Mouse (Mus musculus): ENCODE results near the gene Tm7sf3. TPM values are rescaled to one million over a fixed set of nuclear protein-coding genes. Genes with fewer than 3 reads are reported as not detected.

Gene Tm7sf3
- 10 to 100 TPM; 26.8 to 30.9 TPM for total RNA-seq (2021)

DNA sequence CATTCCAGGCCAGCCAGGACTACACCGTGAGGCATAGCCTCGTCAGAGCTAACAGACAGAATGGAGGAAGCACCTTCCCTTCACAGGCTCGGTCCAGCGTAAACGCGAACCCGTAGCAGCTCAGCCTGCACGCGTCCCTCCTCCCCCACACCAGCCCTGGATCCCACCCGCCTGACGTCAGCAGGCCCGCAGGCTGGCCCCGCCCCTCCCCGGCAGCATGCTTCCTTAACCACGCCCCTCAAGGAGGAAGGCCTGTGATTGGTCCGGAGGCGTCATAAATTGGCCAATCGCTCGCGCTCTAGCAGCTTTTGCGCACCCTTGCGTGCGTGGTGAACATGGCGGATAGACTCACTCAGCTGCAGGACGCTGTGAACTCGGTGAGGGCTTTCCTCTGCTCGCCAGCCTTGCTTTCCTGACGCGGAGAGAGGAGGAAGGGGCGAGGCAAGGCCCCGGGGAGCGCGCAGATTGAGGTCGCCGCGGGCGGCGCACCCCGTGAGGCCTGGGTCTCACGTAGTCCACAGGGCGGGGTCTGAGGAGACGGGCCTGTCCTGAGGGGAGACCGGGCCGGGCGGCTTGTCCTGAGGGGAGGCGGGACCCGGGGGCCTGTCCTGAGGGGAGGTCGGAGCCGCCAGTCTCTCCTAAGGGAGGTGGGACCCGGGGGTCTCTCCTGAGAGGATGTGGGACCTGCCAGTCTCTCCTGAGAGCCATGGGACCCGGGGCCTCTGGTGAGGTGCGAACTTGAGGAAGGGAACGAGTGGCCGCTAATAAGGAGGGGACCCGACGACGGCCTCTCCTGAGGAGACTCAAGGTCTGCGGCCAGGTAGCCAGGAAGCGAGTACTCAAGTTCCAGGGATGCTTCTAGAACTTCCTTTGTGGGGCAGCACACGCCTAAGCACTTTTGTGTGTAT lies at the start of gene Tm7sf3, which contains the start of gene Med21:
Gene Tm7sf3 (minus strand): TSS at position 549 of the 908 bp plus-strand sequence.
Gene Med21 (plus strand): TSS at position 272 of the 908 bp plus-strand sequence.
- intact Hi-C loops (cut with DNase I): loop anchor here (5.0 kb wide), 1 partner anchor 85 kb away; no protein-coding TSS in a partner anchor
- DNase-seq (ENCODE audit: low spot score in 2 of 2): peak; percentile 98 to 99

GRCm38 (mm10) chr6:146688861-146689260 lies 46.2 kb upstream of the Tm7sf3 start:
- no peak for DNase-seq (ENCODE audit: low spot score in 2 of 2)
- intact Hi-C loops (cut with DNase I): no loop called here

DNA sequence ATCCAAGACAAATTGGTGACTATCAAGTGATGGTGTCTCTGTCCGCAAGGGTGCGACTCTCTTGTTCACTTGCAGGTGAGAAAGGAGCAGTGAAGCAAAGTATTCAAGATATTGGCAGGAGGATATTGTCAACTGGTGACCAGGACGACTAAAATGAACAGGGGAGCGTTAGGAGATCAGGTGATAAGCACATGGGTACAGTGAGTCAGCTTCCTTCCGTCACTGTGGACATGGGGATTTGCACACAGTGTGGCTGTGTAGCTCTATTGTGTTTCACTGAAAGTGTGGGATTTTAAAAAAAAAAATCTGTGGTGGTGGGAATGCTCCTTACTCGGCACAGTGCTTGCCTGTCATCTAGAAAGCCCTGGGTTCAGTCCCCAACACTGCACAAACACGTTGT lies 45.4 kb upstream of the Tm7sf3 start:
- intact Hi-C loops (cut with DNase I): no loop called here

GRCm38 (mm10) chr6:146686463-146687196 lies 44.0 kb upstream of the Tm7sf3 start:
- DNase-seq (ENCODE audit: low spot score in 2 of 2): no peak
- intact Hi-C loops (cut with DNase I): no loop called here

More for the DNA sequence above, 45.4 kb upstream of the Tm7sf3 start:
- no peak for DNase-seq (ENCODE audit: low spot score in 2 of 2)

DNA sequence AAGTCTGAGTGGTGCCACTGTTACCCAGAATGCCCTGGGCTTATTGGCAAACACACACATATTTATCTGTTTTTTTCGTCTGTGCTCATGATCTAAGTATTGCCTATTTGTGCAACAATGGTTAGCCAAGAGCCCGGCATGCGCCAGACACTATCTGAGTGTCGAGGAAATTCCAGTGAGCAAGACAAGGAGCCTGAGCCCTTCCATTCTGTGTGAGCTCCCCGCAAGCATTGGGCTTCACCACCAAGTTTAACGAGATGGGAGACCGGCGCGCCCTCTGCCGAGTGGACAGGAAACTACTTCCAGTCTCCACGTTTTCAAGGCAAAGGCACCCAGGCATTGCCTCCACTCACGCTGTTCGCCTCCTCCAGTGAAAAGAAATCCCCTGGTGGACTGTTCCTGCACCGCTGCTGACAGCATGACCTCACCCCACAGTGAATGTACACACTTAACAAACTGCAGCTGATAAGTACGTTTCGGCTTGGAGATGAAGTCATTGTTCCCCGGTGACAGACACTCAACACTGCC lies 43.2 kb upstream of the Tm7sf3 start:
- intact Hi-C loops (cut with DNase I): no loop called here
- DNase-seq (ENCODE audit: low spot score in 2 of 2): no peak

DNA sequence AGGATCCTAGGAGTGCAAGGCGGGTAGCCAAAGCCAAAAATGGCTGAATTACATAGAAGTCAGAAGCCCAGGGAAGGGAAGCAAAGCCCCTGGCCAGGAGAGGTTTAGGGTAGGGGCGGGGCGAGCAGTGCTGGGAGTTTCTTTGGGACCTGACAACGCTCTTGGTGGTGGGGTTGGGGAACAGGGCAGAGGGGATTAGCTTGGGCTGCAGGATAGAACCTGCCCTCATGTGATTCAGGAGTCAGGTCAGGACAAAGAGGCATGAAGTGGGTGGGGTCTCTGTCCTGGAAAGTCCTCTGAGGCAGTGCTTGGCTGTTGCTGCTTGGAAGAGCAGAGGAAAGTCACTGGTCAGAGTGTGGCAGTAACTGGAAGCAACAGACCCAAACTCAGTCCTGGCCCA lies 41.3 kb upstream of the Tm7sf3 start:
- intact Hi-C loops (cut with DNase I): no loop called here
- no peak for DNase-seq (ENCODE audit: low spot score in 2 of 2)

DNA sequence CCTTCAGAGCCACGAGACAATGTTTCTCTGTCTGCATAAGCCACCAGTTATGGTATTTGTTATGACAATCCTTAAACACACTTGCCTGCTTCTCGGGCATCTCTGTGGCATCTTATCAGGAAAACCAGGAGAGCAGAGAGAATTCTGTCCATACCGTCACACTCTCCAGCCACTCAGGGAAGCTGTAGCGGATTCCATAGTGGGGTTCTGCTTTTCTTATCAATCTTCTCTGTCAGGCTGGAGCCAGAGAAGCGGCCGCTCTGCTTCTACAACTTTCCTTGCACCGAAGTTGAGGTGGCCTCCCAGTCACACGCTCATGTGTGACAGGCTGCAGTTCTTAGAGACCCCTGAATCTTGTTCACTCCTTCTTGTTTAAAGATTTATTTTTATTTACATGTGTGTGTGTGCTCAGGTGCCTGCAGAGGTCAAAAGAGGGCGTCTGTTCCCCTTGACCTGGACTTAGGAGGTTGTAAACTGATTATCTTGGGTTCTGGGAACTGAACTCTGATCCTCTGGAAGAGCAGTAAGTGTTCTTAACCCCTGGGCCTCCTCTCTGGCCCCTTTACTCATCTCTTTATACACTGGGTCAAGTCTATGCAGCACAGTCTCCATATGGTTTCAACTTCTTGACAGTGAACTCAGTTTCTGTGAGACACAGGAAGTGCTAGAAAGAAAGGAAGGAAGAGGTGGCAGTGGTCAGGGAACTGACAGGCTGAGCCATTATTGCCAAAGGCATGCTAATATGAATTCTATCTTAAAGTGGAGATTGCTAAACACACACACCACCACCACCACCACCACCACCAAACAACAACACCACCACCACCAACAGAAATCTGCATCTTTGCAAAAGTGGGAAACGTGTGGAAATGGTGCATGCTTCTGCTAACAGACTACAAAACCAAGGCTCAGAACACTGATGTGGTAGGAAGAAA lies 35.8 kb upstream of the Tm7sf3 start:
- no peak for DNase-seq (ENCODE audit: low spot score in 2 of 2)
- intact Hi-C loops (cut with DNase I): no loop called here

GRCm38 (mm10) chr6:146676904-146677303 lies 34.3 kb upstream of the Tm7sf3 start:
- intact Hi-C loops (cut with DNase I): no loop called here
- no peak for DNase-seq (ENCODE audit: low spot score in 2 of 2)

DNA sequence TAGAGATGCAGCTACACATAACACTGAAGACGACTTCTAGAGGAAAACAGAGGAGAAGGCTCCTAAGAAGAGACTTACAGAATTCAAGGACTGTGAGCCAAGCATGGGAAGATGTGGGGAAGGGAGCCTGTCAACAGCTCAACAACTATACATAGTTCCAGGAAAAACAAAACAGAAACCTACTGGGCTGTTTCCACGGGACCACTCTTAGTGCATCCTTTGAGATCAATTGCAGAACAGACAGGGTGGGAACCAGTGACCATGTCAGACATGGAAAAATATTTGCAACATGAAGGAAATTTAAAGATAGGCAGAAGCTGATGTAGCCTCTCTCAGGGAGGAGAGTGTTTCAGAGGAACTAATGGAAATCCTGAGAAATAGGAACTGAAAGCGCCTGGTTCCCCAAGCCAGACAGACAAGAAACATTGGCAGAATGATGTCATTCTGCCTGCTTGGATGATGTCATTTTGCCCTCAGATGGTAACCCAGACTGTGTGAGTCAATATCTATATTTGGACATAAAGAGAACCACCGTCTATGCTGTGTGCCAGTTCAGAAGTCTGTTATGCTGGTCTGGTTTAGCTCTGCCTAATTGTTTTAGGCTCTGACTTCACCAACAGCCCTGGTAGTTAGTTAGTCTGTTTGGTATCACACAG lies 32.4 kb upstream of the Tm7sf3 start:
- DNase-seq (ENCODE audit: low spot score in 2 of 2): peak in 1 of 2 experiments; percentile 28
- intact Hi-C loops (cut with DNase I): no loop called here

GRCm38 (mm10) chr6:146674420-146674819 lies 31.8 kb upstream of the Tm7sf3 start:
- intact Hi-C loops (cut with DNase I): no loop called here
- no peak for DNase-seq (ENCODE audit: low spot score in 2 of 2)

GRCm38 (mm10) chr6:146673696-146674095 lies 31.1 kb upstream of the Tm7sf3 start:
- no peak for DNase-seq (ENCODE audit: low spot score in 2 of 2)
- intact Hi-C loops (cut with DNase I): no loop called here

DNA sequence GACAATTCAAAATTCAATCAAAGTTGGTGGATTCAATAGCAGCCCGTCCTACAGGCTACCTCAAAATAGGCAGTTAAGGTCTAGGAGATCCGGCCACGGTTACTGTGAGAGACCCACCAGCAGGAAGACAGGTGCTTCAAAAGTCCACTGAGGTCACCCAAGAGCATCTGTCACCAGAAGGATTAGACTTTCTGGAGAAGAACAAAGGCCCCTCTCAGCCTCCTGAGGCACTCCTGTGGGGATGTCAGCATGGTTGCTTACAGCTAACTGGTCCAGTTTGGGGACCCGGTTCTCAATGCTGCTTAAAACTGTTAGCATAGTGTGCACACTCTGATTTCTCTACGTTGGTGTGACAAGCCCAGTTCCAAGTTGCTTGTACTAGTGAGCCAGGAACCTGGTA lies 29.5 kb upstream of the Tm7sf3 start:
- intact Hi-C loops (cut with DNase I): no loop called here
- DNase-seq (ENCODE audit: low spot score in 2 of 2): no peak

DNA sequence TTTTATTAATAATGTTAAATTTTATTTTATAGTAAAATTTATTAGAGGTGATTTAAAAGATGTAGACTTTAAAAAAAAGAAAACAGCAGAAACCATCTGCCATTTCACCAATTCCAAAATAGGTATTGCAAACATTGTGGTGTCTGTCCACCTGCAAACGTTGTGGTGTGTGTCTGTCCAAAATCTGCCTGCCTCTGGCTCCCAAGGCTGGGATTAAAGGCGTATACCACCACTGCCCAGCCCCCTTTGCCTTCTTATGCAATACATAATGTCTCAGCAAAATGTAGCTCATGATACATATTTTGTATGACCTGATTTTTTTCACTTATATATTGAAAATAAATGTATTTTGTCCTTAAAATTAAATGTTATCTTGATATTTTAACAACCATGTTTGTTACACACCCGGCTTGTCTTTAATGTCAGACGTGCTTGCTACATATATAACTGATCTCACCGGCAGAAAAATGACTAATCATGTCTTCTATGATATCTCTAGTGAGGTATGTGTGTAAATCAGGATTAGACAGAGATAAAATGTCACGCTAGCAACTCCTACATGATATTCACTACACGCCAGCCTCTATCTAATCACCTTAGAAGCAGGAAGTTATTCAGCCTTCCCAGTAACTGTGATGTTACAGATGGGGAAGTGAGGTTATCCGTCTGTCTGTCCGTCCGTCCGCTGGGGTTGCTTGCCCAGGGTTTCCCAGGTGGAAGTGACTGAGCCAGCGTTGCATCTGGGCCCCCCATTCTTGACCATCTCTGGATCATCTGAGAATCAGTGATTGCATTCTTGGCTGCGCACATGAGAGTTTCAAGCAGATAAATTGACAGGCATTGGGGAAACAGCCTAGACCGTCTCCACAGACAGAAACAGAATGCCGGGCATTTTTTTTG lies 28.6 kb upstream of the Tm7sf3 start:
- peak in 1 of 2 experiments; percentile 10 for DNase-seq (ENCODE audit: low spot score in 2 of 2)
- intact Hi-C loops (cut with DNase I): no loop called here

- intact Hi-C loops (cut with DNase I): no loop called here
- no peak for DNase-seq (ENCODE audit: low spot score in 2 of 2)
Observed at GRCm38 (mm10) chr6:146668606-146669005, 26.0 kb upstream of the Tm7sf3 start.

DNA sequence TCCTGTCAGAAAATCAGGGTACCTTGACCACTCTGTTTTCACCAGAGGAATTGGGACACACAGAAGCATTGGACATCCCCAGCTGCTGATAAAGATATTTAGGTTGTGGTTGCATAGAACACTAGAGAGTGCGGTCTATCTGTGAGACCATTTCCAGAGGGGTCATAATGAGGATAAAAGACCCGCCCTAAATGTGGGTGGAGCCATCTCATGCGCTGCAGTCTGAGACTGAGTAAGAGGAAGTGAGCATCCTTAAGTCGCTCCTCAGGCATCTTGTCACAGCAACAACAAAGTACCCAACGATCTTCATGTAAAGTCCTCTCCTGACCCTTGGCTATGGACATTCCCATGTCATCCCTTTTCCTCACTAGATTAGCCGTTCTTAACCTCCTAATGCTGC lies 24.2 kb upstream of the Tm7sf3 start:
- intact Hi-C loops (cut with DNase I): no loop called here
- no peak for DNase-seq (ENCODE audit: low spot score in 2 of 2)

DNA sequence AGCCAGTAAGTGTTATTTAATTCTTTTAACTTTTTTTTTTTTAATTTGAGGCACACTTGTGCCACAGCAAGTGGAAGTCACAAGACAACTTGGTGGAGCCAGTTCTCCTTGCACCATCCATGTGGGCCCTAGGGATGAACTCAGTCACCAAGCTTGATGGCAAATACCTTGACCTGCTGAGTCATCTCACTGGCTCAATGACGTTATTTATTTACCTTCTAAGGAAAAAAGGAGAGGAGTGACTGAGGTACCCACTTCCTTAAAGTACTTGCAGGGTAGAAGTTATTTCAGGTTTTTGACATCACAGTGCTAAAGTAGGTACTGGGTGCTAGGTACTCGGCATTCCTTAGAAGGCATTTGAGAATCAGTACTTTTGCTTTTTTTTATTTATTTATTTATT lies 22.8 kb upstream of the Tm7sf3 start:
- intact Hi-C loops (cut with DNase I): no loop called here

DNA sequence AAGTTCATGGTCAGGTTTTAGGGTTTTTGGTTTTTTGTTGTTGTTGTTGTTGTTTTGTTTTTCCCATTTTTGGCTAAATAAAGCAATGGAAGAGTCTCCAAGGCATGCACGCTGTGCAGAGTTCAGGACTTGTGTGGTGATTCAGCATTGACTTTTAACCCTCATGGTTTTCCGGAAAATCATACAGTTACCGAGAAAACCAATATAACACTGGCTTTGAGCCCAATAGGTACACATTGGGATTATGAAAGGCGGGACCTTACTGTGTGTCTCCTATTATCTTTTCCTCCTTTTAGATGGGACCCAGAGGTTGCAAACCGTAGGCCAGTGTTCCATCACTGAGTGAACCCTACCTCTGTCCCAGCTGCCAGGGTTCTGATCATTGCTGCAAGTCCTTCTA lies 22.3 kb upstream of the Tm7sf3 start:
- intact Hi-C loops (cut with DNase I): no loop called here
- DNase-seq (ENCODE audit: low spot score in 2 of 2): no peak

More for the DNA sequence above, 22.8 kb upstream of the Tm7sf3 start:
- no peak for DNase-seq (ENCODE audit: low spot score in 2 of 2)

GRCm38 (mm10) chr6:146664116-146664515 lies 21.5 kb upstream of the Tm7sf3 start:
- DNase-seq (ENCODE audit: low spot score in 2 of 2): no peak
- intact Hi-C loops (cut with DNase I): no loop called here

Data from left cerebral cortex, postnatal 25 days (tissue).